18 mouse cellular contexts compared by ENCODE assay signal in genomic region chr7:3421297-3421696, GRCm38 (mm10). TPM values are rescaled to one million over a fixed set of nuclear protein-coding genes. Genes with fewer than 3 reads are reported as not detected.
"Had no signal": no experiment of that assay in that cellular context is flagged by ENCODE, and none has a peak within 500 bp of the region (broad histone marks: within the 10 kb centered on the region; RNA-seq: fewer than 3 reads in every experiment).

No protein-coding gene starts in this region.

- H3K9ac ChIP-seq: liver, embryonic 12.5 days; lung, embryonic 14.5 days; neural tube, embryonic 12.5 days; stomach, embryonic 15.5 days had no signal

- DNase-seq: kidney, adult 11 months; kidney, postnatal 14 days; layer of hippocampus, postnatal 36 days; lung, embryonic 14.5 days; lung, postnatal 10 days; lung, postnatal 4 days; midbrain, embryonic 14.5 days; spleen, adult 18-20 months; thymus, adult 2 months; thymus, postnatal 36 days had no signal

- H3K9me3 ChIP-seq: liver, embryonic 12.5 days; midbrain, embryonic 10.5 days; neural tube, embryonic 12.5 days; stomach, embryonic 15.5 days had no signal

- H3K4me2 ChIP-seq: liver, embryonic 12.5 days; lung, embryonic 14.5 days; neural tube, embryonic 12.5 days; stomach, embryonic 15.5 days had no signal

- H3K27ac ChIP-seq: liver, embryonic 12.5 days; midbrain, embryonic 10.5 days; neural tube, embryonic 12.5 days; stomach, embryonic 15.5 days had no signal

- H3K4me1 ChIP-seq: liver, embryonic 12.5 days; stomach, embryonic 15.5 days had no signal

- H3K4me3 ChIP-seq: liver, embryonic 12.5 days; midbrain, embryonic 10.5 days; neural tube, embryonic 12.5 days; stomach, embryonic 15.5 days had no signal

- ATAC-seq: liver, embryonic 12.5 days had no signal

- H3K36me3 ChIP-seq: liver, embryonic 12.5 days; midbrain, embryonic 10.5 days; neural tube, embryonic 12.5 days; stomach, embryonic 15.5 days had no signal

RNA-seq across cellular contexts. Expression of gene Cacng6, which starts 2.7 kb away (rescaled TPM):
- total RNA-seq: megakaryocyte, adult 5-6 weeks; neutrophil, adult 5-6 weeks had no signal
- polyA plus RNA-seq: intestine, embryonic 14.5 days; lung, embryonic 14.5 days; midbrain, embryonic 10.5 days; midbrain, embryonic 14.5 days had no signal

RNA-seq across cellular contexts. Expression of gene Cacng8, which starts 30.8 kb away (rescaled TPM):
- total RNA-seq: megakaryocyte, adult 5-6 weeks; neutrophil, adult 5-6 weeks had no signal
- polyA plus RNA-seq: liver, embryonic 16.5 days had no signal
